Mouse (Mus musculus): ENCODE data around the gene Acacb. TPM values are rescaled to one million over a fixed set of nuclear protein-coding genes. Genes with fewer than 3 reads are reported as not detected.

The Acacb gene
- polyA plus RNA-seq, 1 experiment from 2014 or later, result 3.7 TPM

DNA sequence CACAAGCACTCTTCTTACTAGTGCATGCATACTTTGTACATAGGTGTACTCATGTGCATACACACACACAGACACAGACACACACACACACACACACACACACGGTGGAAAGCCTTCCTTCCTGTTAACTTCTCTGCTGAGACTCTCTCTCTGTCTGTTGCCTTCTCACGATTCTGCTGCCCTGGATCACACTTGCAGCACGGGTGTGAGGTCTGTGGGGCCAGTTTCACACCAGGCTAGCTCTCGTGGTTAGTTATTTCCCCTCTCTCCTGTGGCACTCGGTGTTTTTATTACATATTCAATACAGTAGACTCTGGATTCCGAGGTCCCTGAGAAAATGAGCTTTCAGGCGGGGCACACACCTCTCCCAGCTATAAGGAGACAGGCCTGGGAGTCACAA lies 29.7 kb upstream of the Acacb start:
- Histone ChIP-seq H3K9ac (no peak overlapping the region), H3K4me2 (replicated peaks) (no peak overlapping the region), H3K36me3 (replicated peaks; ENCODE audit: control insufficient read depth, insufficient read depth) (peaks cover 81% of the 10 kb centered on the region), H3K27me3 (ENCODE audit: control insufficient read depth, insufficient read depth, low read length) (no peaks in the 10 kb centered on the region), H3K9me3 (ENCODE audit: control insufficient read depth, low read length) (no peaks in the 10 kb centered on the region), H3K4me1 (replicated peaks; ENCODE audit: control insufficient read depth, insufficient read depth, low read length) (no peaks in the 10 kb centered on the region), H3K27ac (no peak overlapping the region), H3K4me3 (replicated peaks; ENCODE audit: low read length) (no peak overlapping the region)
- 89% methylated on average over 7 of the region's 7 CpGs for WGBS
- DNase-seq (ENCODE audit: low spot score) (no peak), ATAC-seq (ENCODE audit: low FRiP score) (no peak)

DNA sequence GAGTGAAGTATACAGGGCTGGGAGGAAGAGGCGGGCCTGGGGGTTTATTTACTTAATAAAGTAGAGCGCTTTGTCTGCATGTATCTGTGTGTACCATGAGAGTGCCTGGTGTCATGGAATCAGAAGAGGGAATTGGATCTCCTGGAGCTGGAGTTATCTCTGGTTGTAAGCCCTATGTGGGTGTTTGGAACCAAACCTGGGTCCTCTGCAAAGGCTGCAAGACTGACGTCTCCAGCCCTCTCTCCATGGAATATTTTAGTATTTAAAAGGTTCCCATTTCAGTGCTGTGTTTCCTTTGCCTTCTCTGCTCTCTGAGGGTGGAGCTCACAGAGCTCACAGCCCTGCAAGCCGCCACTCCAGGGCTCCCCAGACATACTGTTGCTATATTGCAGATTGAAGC lies 26.5 kb upstream of the Acacb start:
- Histone ChIP-seq H3K9ac (no peak overlapping the region), H3K4me3 (replicated peaks; ENCODE audit: low read length) (no peak overlapping the region), H3K4me2 (replicated peaks) (no peak overlapping the region), H3K27ac (no peak overlapping the region), H3K27me3 (ENCODE audit: control insufficient read depth, insufficient read depth, low read length) (no peaks in the 10 kb centered on the region), H3K4me1 (replicated peaks; ENCODE audit: control insufficient read depth, insufficient read depth, low read length) (no peaks in the 10 kb centered on the region), H3K36me3 (replicated peaks; ENCODE audit: control insufficient read depth, insufficient read depth) (peaks cover 78% of the 10 kb centered on the region), H3K9me3 (ENCODE audit: control insufficient read depth, low read length) (no peaks in the 10 kb centered on the region)
- no peak for ATAC-seq (ENCODE audit: low FRiP score)
- 86% methylated on average over 4 of the region's 4 CpGs for WGBS
- DNase-seq (ENCODE audit: low spot score), result no peak

DNA sequence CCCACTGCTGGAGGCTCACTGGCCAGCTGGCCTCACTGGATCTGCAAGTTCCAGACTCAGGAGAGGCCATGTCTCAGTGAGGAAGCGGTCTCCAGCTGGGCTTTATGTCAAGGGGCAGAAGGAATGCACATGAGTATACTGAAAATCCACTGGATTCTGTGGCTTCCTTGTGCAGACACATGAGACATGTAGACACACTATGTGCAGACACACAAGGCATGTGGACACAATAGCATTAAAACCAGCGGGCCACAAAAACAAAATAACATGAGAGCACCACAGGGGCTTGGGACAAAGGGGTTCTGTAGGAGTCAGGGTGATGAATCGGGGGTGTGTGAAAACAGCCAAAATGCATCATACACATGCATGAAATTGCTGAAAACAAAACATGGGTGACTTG lies 20.3 kb upstream of the Acacb start:
- 88% methylated on average over 3 of the region's 3 CpGs for WGBS
- Histone ChIP-seq H3K36me3 (replicated peaks; ENCODE audit: control insufficient read depth, insufficient read depth) (peaks cover 42% of the 10 kb centered on the region), H3K27me3 (ENCODE audit: control insufficient read depth, insufficient read depth, low read length) (no peaks in the 10 kb centered on the region), H3K4me3 (replicated peaks; ENCODE audit: low read length) (no peak overlapping the region), H3K9me3 (ENCODE audit: control insufficient read depth, low read length) (no peaks in the 10 kb centered on the region), H3K4me1 (replicated peaks; ENCODE audit: control insufficient read depth, insufficient read depth, low read length) (0 out of 2 replicates have a peak, but pooled peaks cover 7% of the 10 kb centered on the region), H3K4me2 (replicated peaks) (no peak overlapping the region), H3K9ac (no peak overlapping the region), H3K27ac (no peak overlapping the region)
- no peak for DNase-seq (ENCODE audit: low spot score)
- ATAC-seq (ENCODE audit: low FRiP score), result no peak

DNA sequence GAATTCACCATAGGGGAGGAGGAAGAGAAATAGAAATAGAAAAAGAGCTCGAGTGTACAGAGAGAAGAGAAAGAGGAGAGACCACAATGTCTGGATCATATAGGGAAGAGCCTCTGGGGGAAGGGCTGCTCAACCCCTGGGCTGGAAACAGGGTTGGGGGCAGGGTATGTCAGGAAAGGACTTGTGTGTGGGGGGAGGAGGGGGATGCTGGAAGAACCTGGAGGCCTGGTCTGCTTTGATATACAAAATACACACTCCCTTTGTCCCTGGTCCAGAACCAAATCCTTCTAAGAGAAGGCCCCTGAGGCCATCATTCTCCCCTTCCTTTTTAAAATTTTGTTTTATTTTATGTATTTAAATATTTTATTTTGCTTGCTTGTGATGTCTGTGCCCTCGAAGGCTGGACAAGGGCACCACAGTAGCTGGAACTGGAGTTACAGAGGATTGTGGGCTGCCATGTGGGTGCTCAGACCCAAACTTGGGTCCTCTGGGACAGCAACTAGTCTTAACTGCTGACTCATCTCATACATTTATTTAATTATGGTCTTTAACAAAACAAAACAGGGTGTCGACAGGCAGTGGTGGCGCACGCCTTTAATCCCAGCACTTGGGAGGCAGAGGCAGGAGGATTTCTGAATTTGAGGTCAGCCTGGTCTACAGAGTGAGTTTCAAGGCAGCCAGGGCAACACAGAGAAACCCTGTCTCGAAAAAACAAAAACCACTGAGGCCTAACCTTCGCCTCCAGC lies 19.7 kb upstream of the Acacb start:
- H3K9me3 ChIP-seq (ENCODE audit: control insufficient read depth, low read length), result no peaks in the 10 kb centered on the region
- H3K4me1 ChIP-seq (replicated peaks; ENCODE audit: control insufficient read depth, insufficient read depth, low read length), result peaks cover 9% of the 10 kb centered on the region; the same call in 1 of the 2 replicates
- H3K27ac ChIP-seq, result no peak overlapping the region; the same call in 1 of the 2 replicates
- no peaks in the 10 kb centered on the region for H3K27me3 ChIP-seq (ENCODE audit: control insufficient read depth, insufficient read depth, low read length)
- ATAC-seq (ENCODE audit: low FRiP score) (no peak), DNase-seq (ENCODE audit: low spot score) (no peak)
- peak overlapping the region; percentile 74; the same call in 1 of the 2 replicates for H3K9ac ChIP-seq
- peaks cover 35% of the 10 kb centered on the region for H3K36me3 ChIP-seq (replicated peaks; ENCODE audit: control insufficient read depth, insufficient read depth)
- 86% methylated on average over 7 of the region's 7 CpGs for WGBS
- peak overlapping the region; percentile 65 for H3K4me3 ChIP-seq (replicated peaks; ENCODE audit: low read length)
- peak overlapping the region; percentile 89 for H3K4me2 ChIP-seq (replicated peaks)

DNA sequence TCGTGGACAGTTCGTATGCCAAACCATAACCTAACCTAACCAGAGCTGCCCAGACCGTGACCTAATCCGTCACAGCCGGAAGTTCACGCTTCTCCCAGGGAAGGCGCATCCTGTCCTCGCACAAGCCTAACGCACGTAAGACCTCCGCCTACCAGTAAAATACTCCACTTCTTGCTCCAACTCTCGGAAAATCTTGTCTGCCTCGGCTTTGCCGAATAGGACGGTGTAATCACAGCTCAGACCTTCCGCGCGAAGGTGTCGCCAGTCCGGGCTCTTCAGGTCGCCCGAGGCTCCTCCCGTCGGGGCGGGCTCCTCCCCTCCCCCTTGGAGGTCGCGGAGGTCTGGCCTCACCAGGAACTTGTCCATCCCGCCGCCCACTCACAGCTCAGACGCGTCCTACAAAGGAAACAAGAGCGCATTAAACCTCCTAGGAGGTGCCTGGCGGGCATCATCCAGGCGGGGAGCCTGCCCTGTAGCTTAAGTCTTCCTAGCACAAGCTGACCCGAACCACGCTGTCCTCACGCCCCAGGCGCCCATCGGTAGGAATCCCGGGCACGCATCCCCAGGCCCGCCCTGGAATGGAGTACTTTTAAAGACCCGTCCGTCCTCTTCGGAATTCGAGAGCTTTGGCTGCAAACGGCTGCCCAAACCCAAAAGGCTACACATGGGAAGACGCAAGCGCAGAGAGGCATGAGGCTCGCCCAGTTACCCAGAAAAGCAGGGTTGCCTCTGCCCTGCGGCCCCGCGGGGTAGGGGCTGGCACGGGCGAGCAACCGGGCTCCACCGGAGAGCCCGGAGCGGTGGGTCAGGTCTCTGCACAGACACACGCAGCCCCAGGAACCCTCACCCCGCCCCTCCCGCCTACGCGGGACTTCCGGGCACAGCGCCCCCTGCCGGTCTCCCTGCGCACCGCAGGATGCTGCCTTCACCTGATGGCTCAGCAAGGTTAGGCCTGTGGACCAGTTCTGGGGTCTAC lies 18.7 kb upstream of the Acacb start, which contains the start of gene Alkbh2:
Gene Alkbh2 (minus strand): TSS at position 845 of the 976 bp plus-strand sequence.
- DNase-seq (ENCODE audit: low spot score) (peak; percentile 93), ATAC-seq (ENCODE audit: low FRiP score) (peak; percentile 32)
- peak within 1 kb of the TSS; percentile 82 for H3K27ac ChIP-seq
- H3K9me3 ChIP-seq (ENCODE audit: control insufficient read depth, low read length), result no peaks in the 10 kb centered on the region
- H3K4me3 ChIP-seq (replicated peaks; ENCODE audit: low read length), result peak within 1 kb of the TSS; percentile 65
- H3K9ac ChIP-seq, result peak within 1 kb of the TSS; percentile 74
- H3K4me2 ChIP-seq (replicated peaks), result peak within 1 kb of the TSS; percentile 89
- H3K4me1 ChIP-seq (replicated peaks; ENCODE audit: control insufficient read depth, insufficient read depth, low read length), result peaks cover 10% of the 10 kb centered on the region; the same call in 1 of the 2 replicates
- no peaks in the 10 kb centered on the region for H3K27me3 ChIP-seq (ENCODE audit: control insufficient read depth, insufficient read depth, low read length)
- WGBS, result under 1% methylated on average over 69 of the region's 69 CpGs
- H3K36me3 ChIP-seq (replicated peaks; ENCODE audit: control insufficient read depth, insufficient read depth), result peaks cover 25% of the 10 kb centered on the region

DNA sequence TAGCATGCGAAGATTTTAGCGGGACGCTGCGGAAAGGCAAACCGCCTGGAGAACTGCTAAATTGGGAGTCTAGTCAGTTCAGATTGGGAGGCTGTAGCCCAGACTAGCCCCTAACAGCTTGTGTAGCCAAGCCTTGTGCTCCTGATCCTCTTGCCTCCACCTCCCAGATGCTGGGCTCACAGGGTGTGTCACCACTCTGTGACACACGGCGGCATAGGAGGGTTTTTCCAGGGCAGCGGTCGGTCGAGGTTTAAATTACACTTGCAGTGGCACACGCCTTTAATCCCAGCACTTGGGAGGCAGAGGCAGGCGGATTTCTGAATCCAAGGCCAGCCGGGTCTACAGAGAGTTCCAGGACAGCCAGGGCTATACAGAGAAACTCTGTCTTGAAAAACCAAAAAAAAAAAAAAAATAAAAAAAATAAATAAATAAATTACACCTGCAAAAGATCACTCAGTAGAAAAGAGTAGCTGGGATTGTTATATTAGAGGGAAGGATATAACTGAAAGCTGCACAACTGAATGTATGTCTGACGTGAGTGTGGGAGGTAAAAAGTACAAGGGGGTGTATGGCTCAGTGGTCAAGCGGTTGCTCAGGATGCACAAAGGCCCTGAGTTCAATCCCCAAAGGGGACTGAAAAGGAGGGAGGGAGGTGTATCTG lies 16.7 kb upstream of the Acacb start:
- H3K27ac ChIP-seq, result no peak overlapping the region
- no peaks in the 10 kb centered on the region for H3K27me3 ChIP-seq (ENCODE audit: control insufficient read depth, insufficient read depth, low read length)
- peaks cover 7% of the 10 kb centered on the region for H3K36me3 ChIP-seq (replicated peaks; ENCODE audit: control insufficient read depth, insufficient read depth)
- ATAC-seq (ENCODE audit: low FRiP score) (no peak), DNase-seq (ENCODE audit: low spot score) (no peak)
- peaks cover 10% of the 10 kb centered on the region; the same call in 1 of the 2 replicates for H3K4me1 ChIP-seq (replicated peaks; ENCODE audit: control insufficient read depth, insufficient read depth, low read length)
- peak overlapping the region; percentile 58; the same call in 1 of the 2 replicates for H3K9ac ChIP-seq
- H3K4me2 ChIP-seq (replicated peaks), result peak overlapping the region; percentile 99
- peak overlapping the region; percentile 91 for H3K4me3 ChIP-seq (replicated peaks; ENCODE audit: low read length)
- WGBS, result 81% methylated on average over 15 of the region's 15 CpGs
- H3K9me3 ChIP-seq (ENCODE audit: control insufficient read depth, low read length), result no peaks in the 10 kb centered on the region

DNA sequence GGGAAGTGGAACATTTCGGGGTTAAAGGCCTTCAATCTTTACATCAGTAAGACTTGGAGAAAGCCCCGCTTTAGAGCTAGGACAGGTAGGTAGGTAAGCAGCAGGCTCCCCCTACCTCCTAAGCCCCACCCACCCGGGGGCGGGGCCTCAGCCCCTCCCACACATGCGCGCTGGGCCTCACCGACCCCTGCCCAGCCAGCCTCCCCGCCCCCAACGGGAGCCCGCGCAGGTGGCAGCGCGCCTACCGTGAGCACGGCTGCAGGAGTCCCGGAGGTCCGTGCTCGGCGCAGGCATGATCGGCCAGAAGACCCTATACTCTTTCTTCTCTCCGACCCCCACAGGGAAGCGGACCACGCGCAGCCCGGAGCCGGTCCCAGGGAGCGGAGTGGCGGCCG lies 16.1 kb upstream of the Acacb start, which contains the start of gene Ung:
Gene Ung (plus strand): TSS at position 176 of the 395 bp plus-strand sequence.
- peak; percentile 75 for DNase-seq (ENCODE audit: low spot score)

DNA sequence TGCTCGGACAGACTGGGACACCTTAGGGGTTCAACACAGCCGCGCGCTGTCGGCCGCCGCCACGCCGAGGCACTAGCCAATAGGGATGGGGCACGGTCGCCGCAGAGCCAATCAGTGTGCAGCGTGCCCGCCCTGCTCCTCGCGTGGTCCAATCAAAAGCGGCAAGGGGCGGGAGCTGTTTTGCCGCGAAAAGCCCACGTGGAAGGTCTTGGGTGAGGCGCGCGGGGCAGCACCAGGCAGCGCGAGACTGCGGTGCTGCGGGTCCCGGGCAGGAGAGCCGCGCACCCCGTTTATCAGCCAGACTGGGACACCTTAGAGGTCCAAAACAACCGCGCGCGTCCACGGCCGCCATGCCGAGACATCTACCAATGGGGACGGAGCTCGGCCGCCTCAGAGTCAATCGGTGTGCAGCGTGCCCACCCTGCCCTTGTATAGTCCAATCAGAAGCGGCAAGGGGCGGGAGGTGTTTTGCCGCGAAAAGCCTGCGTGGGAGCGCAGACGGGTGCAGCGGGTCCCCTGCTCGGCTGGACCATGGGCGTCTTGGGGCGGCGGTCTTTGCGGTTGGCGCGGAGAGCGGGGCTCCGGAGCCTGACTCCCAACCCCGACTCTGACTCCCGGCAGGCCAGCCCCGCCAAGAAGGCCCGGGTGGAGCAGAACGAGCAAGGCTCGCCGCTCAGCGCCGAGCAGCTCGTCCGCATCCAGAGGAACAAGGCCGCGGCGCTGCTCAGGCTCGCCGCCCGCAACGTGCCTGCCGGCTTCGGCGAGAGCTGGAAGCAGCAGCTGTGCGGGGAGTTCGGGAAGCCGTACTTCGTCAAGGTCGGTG lies 15.4 kb upstream of the Acacb start:
- H3K9ac ChIP-seq, result peak overlapping the region; percentile 58
- no peaks in the 10 kb centered on the region for H3K36me3 ChIP-seq (replicated peaks; ENCODE audit: control insufficient read depth, insufficient read depth)
- H3K4me1 ChIP-seq (replicated peaks; ENCODE audit: control insufficient read depth, insufficient read depth, low read length), result peaks cover 10% of the 10 kb centered on the region; the same call in 1 of the 2 replicates
- no peak overlapping the region for H3K27ac ChIP-seq
- H3K4me2 ChIP-seq (replicated peaks), result peak overlapping the region; percentile 99
- H3K4me3 ChIP-seq (replicated peaks; ENCODE audit: low read length), result peak overlapping the region; percentile 91
- under 1% methylated on average over 82 of the region's 87 CpGs for WGBS
- DNase-seq (ENCODE audit: low spot score) (peak; percentile 87), ATAC-seq (ENCODE audit: low FRiP score) (peak; percentile 97)
- no peaks in the 10 kb centered on the region for H3K9me3 ChIP-seq (ENCODE audit: control insufficient read depth, low read length)
- H3K27me3 ChIP-seq (ENCODE audit: control insufficient read depth, insufficient read depth, low read length), result no peaks in the 10 kb centered on the region

More for the DNA sequence above, 16.1 kb upstream of the Acacb start, which contains the start of gene Ung:
- peak; percentile 54 for ATAC-seq (ENCODE audit: low FRiP score)
- Histone ChIP-seq H3K36me3 (replicated peaks; ENCODE audit: control insufficient read depth, insufficient read depth) (peaks cover 6% of the 10 kb centered on the region), H3K27me3 (ENCODE audit: control insufficient read depth, insufficient read depth, low read length) (no peaks in the 10 kb centered on the region), H3K4me1 (replicated peaks; ENCODE audit: control insufficient read depth, insufficient read depth, low read length) (peaks cover 10% of the 10 kb centered on the region; the same call in 1 of the 2 replicates), H3K4me3 (replicated peaks; ENCODE audit: low read length) (peak within 1 kb of the TSS; percentile 91), H3K27ac (no peak within 1 kb of the TSS), H3K4me2 (replicated peaks) (peak within 1 kb of the TSS; percentile 99), H3K9ac (peak within 1 kb of the TSS; percentile 58), H3K9me3 (ENCODE audit: control insufficient read depth, low read length) (no peaks in the 10 kb centered on the region)
- WGBS, result 1% methylated on average over 27 of the region's 29 CpGs
